Mouse (Mus musculus): Measurements from ENCODE around the gene Tnni1. TPM values are rescaled to one million over a fixed set of nuclear protein-coding genes. Genes with fewer than 3 reads are reported as not detected.

Tnni1 gene
- 1 to 10 TPM; 2.1 to 3.5 TPM for total RNA-seq (2021)

DNA sequence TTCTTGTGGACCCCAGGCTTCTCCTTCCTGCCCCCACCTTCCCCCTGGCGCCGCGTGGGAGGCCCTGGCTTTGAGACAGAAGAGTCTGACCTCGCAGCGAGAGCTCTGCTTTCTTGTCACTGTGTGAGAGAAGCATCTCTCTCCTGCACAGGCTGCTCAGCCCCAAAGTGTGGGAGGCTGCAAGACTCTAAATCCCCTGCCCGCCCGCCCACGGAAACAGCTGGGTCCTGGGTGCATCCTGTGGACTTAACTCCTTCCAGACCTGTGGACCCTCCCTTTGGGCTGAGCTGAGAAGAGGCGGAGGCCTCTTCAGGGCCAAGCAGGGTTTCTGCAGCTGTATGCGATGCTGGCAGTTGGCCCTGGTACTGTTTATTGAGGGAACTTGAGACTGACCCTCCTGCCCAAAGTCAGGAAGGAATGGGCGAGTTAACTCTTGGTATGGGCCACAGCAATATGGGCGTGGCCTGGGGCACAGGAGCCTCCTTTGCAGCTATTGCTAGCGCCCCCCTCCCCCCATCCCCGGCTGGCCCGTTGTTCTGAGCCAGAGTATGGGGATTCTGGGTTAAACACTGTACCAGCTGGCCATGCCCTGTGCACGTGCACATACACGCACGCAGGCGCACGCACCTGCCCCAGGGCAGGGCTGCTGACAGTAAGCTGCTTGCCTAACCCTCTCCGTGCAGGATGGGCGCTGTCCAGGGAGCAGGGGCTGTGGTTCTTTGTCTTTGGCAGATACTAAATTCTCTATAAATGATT, at the start of gene Tnni1:
Gene Tnni1 (plus strand): TSS at position 655 of the 756 bp plus-strand sequence.
- no peak for DNase-seq

DNA sequence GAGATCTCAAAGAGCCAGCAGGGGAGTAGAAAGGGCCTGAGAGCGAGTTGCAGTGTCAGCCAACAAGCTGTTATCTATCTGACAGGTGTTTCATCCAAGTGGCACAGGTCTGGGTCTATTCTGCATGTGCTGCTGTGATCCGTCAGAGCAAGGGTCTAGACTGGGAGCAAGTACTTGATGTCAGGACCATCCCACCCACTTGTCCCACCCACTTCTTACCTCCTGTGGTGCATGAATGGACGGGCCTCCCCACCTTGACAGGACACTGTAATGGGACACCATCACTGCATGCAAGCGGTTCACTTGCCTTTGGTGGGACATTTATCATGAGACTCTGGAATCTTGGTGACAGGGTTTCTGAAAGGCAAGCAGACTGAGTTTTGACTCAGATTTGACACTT, 49.4 kb upstream of the Tnni1 start:
- no peak for DNase-seq

DNA sequence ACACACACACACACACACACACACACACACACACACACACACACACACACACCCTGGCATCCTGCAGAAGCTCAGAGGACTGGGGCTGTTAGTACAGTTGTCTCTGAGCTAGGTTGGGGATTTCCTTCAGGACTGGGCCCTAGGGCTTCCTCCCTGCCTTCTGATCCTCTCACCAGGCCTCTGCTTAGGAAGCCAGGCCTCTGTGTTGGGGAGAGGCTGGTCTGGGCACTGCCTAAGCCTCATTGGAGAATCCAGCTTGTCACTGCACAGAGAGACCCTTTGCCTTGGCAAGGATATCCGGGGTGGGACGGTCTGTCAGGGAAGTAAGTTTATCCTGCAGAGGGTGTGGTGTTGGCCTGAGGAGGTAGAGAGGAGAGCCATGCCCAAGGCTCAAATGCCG, 48.9 kb upstream of the Tnni1 start:
- no peak for DNase-seq

DNA sequence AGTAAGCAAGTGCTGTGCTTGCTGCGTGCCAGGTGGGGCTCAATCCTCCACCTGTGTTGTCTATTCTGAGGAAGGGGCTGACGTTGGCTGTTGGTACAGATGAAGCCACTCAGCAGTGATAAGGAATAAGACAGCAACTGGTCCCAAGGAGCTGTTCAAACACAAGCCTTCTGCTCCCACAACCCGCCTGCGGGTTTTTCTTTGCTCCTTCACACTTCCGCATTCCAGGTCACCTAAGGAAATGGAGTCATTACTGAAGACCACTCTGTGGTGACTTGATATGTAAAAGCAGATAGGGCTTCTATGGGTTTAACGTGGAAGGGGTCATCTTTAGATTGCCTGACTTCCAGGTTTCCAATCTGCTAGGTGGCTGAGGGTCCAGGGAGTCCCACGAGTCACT, 47.8 kb upstream of the Tnni1 start:
- no peak for DNase-seq

DNA sequence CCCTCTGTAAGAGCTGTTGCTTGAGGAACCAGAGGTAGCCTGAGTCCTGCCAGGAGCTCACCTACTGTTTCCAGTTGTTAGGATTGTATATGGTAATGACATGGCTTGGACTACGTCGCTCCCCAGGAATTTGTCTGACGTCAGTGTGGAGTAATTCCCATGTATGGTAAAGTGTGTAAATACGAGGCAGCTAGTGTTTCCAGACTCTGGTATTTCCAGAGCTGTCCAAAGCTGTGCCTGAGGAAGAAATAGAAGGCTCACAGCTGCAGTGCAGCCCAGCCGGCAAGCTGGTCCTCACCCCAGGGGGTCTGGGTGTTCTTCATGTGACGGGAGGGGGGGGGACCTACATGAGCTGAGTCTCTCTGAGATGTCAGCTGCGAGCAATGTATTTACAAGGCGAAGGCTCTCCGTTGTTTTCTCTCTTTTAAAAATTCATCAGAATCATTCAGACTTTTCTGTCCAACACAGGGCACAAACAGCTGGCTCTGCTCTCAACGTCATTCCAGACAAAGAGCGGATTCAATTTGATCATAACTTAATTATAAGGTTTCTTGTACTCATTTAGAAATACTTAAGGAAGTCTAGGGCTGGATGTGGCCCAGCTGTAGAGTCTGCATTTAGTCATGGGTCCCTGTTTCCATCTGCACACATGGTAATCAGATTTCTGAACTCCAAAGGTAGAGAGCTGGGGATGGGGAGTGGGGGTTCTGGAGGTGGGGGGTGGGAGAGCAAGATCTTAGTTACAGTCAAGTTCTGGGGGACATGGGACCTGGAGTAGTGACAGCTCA, 47.1 kb upstream of the Tnni1 start:
- no peak for DNase-seq

DNA sequence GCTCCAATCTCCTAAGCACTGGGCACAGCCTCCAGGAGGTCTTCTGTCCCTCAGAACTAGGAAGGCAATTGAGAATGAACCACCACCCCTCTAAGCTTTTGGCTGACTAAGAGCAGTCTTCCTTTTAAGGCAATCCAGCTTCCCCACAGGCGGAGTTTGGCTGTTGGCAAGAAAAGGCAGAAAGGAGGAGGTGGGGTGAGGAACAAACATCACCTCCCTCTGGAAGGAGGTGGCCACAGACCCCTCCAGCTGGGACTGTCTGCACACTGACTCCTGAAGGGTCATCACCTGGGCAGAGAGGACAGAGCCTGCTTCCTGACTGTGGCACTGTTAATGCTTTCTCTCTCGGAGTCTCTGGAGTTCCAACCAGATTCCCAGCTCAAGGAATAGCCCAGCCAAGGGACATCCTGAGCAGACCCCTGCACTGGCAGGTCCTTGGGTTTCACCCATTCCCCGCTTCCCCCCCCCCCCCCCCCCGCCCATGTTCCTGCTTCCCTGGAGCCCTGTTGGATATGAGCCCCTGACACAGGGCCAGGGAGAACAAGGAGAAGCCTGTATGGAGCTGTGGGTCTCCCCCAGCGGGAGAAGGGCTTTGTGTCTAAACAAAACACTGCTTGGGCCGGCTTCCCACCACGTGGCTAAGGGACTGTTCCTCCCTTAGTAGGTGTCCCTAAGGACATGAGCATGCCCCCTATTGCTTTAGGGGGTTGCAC, 44.9 kb upstream of the Tnni1 start:
- peak; percentile 59 to 67 for DNase-seq

DNA sequence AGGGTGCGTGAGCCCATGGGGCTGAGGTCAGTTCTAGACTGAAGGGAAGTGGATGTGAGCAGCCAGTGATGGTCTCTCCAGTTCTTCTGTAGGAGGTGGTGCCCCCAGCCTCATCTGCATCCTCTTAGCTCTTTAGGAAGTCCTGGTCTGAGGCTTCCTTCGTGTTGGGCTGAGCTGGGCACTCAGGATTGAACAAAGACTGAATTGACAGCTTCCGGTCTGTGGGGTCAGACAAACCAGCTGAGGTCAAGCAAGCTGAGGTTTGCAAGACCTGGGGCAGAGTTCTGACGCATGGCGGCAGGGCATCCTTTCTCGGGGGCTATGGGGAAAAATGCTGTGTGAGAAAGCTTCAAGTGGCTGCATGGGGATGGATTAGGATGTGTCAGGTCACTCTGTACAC, 43.8 kb upstream of the Tnni1 start:
- DNase-seq: no peak

DNA sequence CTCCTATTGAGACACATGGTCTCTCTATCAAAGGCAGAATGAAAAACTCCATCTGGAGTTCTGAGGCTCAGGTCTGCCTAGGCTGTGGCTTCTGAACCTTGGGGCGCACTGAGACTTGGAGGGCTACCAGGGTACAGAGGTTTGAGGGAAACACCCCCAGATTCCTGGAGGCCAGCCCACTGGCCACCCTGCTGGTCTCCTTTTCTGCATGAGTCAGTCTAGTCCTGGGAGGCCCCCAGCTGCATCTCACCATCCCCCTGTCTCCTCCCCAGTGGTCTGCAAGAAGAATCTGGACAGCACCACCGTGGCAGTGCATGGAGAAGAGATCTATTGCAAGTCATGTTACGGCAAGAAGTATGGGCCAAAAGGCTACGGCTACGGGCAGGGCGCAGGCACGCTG, 34.2 kb upstream of the Tnni1 start:
- no peak for DNase-seq

DNA sequence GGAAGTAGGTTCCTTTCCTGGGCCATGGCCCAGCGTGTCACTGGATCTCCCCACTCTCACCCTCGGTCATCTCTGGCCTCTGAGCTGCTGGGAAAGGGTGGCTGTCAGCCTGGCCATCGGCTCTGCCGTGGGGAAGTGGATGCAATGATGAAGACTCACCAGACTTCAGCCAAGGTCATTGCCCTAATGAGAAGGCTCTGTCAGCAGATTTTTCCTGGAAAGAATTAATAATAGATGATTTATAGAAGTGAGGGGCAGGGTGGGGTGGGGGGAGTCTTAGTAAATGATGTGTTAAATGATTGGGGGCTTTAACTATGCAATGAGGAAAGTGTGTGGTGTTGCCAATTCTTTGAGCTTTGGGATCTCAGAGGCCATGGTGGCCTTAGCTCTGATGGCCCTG, 33.0 kb upstream of the Tnni1 start:
- no peak for DNase-seq

DNA sequence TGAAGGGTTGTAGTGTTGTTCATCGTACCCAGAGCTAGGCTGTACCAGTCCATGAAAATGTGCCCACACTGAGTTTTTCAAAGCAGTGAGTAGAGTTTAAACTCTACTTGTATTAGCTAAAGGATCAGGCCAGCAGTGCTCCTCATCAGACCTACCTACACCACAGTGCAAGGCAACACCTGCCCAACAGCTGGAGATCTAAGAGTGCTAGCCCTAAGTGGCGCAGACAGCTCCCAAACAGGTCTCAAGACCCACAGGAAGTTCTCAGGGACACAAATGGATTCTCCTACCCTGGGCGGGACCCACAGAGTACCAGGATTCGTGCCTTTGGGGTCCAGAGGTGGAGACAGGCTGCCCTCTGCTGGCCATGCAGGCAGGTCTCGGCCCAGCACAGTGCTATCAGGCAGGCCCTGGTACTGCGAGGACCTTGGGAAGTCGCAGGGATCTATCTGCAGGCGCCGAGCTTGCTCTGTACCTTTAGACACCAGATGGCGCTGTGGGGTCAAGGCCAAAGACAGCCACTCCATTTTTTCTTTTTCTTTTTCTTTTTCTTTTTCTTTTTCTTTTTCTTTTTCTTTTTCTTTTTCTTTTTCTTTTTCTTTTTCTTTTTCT, 26.4 kb upstream of the Tnni1 start:
- DNase-seq: peak; percentile 86 to 87

DNA sequence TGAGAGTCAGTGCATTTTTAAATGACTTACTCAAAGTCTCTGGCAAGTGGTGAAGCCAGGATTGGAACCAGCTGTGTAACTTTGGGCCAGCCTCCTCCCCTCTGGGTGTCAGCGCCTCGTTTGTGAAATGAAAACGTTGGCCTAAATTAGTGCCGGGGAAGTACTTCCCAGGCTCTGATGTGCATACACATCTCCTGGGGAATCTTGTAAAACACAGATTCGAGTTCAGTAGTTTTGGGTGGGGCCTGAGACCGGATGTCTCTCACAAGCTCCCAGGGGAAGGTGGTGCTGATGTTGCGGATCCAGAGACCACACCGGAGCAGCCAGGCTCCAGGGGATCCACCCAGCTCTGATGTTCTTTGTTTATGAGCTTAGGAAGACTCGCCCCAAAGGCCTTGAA, 23.9 kb upstream of the Tnni1 start:
- DNase-seq: no peak

DNA sequence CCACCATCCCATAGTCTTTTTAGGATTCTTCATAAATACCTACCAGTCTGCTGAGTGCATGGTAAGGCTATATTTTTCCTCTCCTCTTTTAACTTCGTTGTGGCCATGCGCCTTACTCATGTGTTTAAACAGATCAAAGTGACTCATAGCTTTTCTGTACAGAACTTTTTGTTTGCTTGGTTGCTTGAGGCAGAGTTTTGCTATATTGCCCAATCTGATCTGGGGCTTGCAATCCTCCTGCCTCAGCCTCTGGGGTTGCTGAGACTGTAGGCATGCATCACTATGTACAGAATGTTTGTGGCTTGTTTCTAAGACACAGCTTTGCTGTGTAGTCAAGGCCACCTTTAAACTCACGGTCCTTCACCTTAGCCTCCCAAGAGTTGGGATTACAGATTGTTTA, 23.3 kb upstream of the Tnni1 start:
- no peak for DNase-seq

DNA sequence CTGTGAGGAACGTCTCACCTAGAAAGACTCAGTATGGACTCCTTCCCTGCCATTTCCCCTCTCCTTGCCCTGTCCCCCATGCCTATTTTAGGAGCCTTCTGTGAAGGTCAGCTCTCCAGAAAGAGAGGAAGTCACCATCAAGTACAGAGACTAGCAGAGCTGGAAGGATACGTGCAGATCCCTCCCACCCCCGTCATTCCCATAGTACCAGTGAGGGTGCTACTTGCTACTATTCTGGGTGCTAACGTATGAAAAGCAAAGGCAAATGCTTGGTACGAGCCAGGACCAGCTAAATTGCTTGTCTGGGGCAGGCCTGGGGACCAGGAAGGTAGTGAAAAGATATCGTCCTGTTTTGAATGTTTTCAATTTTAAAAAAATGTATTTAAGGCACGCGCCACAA, 21.9 kb upstream of the Tnni1 start:
- DNase-seq: no peak

DNA sequence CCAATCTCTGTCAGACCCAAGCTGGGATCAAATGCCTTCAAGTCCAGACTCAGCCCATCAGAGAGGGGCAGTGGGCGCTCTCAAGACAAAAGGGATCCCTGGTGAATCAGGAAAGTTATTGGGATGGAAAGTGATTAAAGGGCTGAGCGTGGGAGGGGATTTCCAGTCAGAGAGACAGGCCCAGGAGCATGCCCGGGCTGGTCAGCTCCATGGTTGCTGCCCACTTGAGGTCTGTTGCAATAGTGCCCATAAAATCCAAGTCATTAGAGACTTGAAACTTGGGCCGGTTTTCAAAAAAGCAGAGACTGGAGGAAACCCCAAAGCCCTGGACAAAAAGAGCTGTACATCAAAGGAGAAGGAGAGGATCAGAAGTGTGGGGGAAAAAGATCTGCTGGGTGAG, 19.5 kb upstream of the Tnni1 start:
- no peak for DNase-seq

DNA sequence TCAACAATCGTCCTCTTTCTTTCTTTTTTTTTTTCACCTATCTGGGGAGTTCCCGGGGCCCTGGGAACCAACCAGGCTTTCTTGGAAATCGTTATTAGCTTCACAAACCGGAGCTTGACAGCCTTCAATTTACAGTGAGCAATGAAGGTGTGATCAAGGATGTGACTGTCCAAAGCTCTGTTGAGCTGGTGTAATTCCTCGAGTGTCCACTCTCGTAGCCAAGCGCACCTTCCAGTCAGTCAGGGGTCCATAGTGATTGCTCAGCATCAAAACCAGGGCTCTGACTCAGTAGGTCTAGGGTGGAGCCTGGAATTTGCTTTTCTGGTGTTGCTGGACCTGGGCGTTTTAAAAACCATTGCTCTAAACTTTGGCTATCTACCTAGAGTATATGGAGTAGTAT, 19.0 kb upstream of the Tnni1 start:
- no peak for DNase-seq

DNA sequence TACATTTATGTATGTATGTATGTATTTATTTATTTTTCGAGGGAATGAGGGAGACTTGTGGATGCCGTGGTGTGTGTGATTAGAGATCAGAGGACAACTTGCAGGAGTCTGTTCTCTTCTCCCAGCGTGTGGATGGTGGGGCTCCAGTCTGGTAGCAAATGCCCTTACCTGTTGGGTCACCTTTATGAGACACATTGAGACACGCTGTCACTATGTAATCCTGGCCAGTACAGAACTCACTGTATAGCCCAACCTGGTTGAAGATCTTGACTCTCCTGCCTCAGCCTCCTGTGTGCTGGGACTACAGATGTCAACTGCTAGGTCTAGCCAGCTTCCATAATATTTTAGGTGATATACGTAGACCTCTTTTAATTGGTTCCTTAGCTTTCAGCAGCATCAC, 17.5 kb upstream of the Tnni1 start:
- DNase-seq: no peak

DNA sequence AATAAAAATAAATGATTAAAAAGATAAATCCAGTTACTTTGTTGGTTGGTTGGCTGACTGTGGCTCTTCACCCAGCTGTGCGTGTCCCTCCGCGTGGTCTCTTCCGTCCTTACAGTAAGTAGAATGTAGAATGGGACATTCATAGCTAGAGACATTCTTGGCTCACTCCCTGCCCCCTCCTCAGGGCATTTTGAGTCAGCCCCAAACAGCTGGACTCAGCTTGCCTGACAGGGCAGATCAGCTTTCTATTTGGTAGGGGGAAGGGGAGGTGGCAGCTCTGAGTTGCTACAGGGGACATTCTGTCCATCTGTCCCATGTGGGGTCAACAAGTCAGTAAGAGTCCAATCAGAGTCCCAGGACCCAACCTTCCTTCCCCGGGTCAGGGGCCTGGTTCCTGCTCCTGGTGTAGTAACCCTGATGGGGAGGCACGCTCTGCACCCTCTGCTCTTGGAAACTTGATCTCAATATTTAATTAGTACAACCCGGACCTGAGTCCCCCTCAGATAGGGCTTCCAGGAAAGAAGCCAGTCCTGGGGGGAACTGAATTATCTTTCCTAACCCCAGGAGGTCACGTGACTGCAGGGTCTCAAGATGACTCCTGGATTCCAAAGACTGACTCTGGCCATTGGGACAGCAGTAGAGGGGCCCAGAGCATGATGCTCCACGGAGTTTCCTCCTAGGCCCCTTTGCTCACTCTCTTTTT, 15.6 kb upstream of the Tnni1 start:
- no peak for DNase-seq

DNA sequence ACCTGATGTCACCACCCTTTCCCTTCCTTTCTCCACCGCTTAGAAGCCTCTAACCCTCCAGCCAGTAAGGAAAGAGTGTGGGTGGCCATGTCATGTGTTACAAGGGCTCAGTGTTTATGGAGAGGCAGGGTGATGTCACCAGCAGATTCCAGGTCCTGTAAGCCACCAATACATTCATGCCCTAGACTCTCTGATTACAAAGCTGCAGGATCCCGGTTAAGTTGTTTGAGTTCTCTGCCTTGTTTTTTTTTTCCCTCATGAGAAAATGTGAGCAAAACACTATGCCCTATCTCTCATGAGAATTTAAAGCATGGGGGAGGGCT, 15.1 kb upstream of the Tnni1 start:
- no peak for DNase-seq

DNA sequence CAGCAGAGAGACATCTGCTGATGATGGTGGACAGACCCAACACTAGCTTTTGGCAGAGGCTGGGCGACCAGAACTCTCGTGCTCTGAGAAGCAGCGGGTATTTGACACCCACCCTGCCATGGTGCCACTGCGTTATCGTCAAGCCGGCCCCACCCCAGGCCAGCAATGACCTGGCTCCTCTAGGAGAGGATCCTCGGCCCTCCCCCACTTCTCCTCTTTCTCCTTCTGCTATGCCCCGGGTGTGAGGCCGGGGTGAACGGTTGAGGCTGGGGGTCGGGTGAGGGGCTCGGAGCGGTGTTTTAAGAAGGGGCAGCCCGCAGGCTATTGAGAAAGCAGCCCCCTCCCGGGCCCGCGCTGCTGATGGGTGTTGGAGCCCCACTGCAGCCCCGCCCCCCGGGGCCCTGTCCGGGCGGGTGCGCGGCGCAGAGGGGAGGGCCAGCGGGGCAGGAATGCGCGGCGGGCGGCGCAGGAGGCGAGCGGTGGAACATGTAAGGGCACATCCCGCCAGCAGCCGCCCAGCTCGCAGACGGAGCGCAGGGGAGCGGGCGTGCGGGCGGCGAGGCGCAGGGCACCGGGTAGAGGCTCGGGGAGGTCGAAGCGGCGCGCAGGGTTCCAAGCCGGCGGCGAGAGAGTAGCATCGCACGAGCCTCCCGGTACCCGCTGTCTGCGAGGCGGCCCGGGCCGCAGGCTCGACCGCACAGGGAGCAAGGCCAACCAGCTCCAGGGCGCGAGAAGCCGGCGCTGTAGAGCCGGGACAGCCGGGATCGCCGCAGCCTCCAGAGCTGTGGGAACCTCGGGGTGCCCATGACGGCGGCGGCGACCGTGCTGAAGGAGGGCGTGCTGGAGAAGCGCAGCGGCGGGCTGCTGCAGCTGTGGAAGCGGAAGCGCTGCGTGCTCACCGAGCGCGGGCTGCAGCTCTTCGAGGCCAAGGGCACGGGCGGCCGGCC, 13.3 kb upstream of the Tnni1 start, which contains the start of gene Phlda3:
Gene Phlda3 (plus strand): TSS at position 475 of the 947 bp plus-strand sequence.
- DNase-seq: peak; percentile 64 to 66

DNA sequence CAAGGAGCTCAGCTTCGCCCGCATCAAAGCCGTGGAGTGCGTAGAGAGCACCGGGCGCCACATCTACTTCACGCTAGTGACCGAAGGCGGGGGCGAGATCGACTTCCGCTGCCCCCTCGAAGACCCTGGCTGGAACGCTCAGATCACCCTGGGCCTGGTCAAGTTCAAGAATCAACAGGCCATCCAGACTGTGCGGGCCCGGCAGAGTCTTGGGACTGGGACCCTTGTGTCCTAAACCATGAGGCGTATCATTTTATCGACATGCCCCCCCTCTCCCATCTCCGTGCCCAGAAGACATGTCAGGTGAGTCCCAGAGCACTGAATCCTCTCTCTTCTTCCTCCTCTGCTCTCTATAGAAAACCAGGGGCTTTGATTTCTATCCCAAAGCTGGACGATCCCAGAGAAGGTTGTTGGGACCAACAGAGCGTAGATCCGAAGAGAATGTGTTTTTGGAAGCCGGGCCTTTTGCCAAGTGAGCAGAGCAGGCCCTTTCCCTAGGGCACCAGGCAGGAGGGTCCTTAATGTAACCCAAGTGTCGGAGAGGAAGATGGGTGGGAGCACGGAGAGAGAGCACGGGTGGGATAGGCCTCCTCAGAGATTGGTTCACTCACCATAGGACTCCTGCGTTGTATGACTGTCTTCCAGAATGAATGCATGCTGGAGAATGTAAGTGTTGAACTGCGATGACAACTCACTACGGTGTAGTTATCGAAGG, 12.5 kb upstream of the Tnni1 start:
- DNase-seq: no peak

All from layer of hippocampus, postnatal 36 days (tissue).